Mouse (Mus musculus) midbrain, embryonic 11.5 days (tissue): Measurements from ENCODE around the gene Gm49368. TPM values are rescaled to one million over a fixed set of nuclear protein-coding genes. Genes with fewer than 3 reads are reported as not detected.

ENCODE experiments used
- ATAC-seq: fragments of 200-750 bp; cut with Nextera tagmentation; 2 replicates; pipeline ENCODE4 v1.8.0; 2017; ENCODE audit warnings: moderate TSS enrichment, moderate library complexity; ENCODE audit not compliant: low FRiP score
- DNase-seq: peaks from one replicate; pipeline ENCODE4 v3.0.0; 2015; ENCODE audit warnings: low spot score; ENCODE audit errors: missing footprints
- H3K27ac ChIP-seq: fragments of 300-500 bp; sonication (generic); 2 replicates; pipeline ENCODE4 v1.5.1; 2014; ENCODE audit warnings: low read depth, low read length
- H3K27me3 ChIP-seq: fragments of 300-500 bp; sonication (generic); 2 replicates; pipeline ENCODE4 v1.6.1; 2014; ENCODE audit warnings: mild to moderate bottlenecking, low read length, moderate library complexity, mixed read lengths; ENCODE audit not compliant: control insufficient read depth, insufficient read depth
- H3K36me3 ChIP-seq: fragments of 300-500 bp; sonication (generic); 2 replicates; pipeline ENCODE4 v1.6.1; 2014; ENCODE audit warnings: mild to moderate bottlenecking, low read length, moderate library complexity, mixed read lengths; ENCODE audit not compliant: control insufficient read depth, insufficient read depth
- H3K4me1 ChIP-seq: fragments of 300-500 bp; sonication (generic); 2 replicates; pipeline ENCODE4 v1.6.1; 2014; ENCODE audit warnings: low read length; ENCODE audit not compliant: control insufficient read depth, insufficient read depth
- H3K4me2 ChIP-seq: fragments of 300-500 bp; sonication (generic); 2 replicates; pipeline ENCODE4 v1.6.1; 2014; ENCODE audit warnings: mild to moderate bottlenecking, moderate library complexity
- H3K4me3 ChIP-seq: fragments of 300-500 bp; sonication (generic); 2 replicates; pipeline ENCODE4 v1.5.1; 2014; ENCODE audit warnings: low read depth, low read length
- H3K9ac ChIP-seq: fragments of 300-500 bp; sonication (generic); 2 replicates; pipeline ENCODE4 v1.6.1; 2014; ENCODE audit warnings: low read length
- H3K9me3 ChIP-seq: fragments of 300-500 bp; sonication (generic); 2 replicates; pipeline ENCODE4 v1.6.1; 2016; ENCODE audit warnings: low read length; ENCODE audit not compliant: control insufficient read depth
- WGBS: fragments of 180-500 bp; shearing (Covaris S2); extraction: QIAGEN DNeasy Blood & Tissue Kit; methylation state at CpG from one replicate; pipeline ENCODE4 v1.1.7; 2014; 5-methylcytosine and 5-hydroxymethylcytosine counted together
- polyA plus RNA-seq: library from polyadenylated mRNA; unstranded; fragments of >200 nt; fragmentation: Nextera tagmentation; extraction: Ambion mirVana; gene quantifications from 2 replicates; pipeline ENCODE4 v1.2.1, GENCODE M21; 2014

Gene Gm49368
- polyA plus RNA-seq, 1 experiment from 2014 or later, result not detected

DNA sequence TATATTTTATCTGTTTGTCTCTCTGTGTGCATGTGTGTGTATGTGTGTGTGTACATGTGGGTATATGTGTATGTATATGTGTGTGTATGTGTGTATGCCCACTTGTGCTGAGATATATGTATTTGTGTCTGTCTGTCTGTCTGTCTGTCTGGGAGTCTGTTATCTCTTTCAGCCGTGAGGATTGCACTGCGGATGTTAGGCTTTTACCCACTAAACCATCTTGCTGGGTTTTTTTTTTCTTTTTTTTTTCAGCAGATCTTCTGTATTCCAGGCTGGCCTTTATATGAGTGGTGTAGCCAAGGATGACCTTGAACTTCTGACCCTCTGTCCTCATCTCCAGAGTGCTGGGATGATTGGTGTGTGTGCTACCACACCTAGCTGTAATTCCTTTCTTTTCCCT lies 13.2 kb upstream of the Gm49368 start:
- no peak for ATAC-seq
- H3K9me3 ChIP-seq, result no peaks in the 10 kb centered on the region
- DNase-seq, result no peak
- no peak overlapping the region for H3K9ac ChIP-seq
- no peaks in the 10 kb centered on the region for H3K4me1 ChIP-seq
- no peaks in the 10 kb centered on the region for H3K27me3 ChIP-seq
- H3K36me3 ChIP-seq, result no peaks in the 10 kb centered on the region
- WGBS, result 90% methylated on average over 2 of the region's 2 CpGs
- H3K27ac ChIP-seq, result no peak overlapping the region
- H3K4me3 ChIP-seq, result no peak overlapping the region
- H3K4me2 ChIP-seq, result no peak overlapping the region

DNA sequence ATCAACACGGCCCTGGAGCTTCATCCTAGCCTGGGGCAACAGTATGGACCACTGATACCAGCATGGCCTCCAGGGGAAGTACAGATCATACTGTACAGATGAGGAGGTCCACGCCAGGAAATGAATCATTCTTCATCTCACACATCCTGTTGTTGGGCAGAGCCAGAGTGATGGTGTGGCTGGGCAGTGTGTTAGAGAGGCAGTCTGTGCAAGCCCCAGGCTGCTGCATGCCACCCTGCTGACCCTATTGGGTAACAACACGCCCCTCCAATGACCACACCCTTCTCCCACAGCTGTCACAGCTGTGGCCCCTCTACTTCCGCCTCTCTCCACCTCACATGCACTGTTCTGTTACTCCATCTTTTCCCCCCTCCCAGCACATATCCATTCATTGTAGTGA lies 11.7 kb upstream of the Gm49368 start:
- Histone ChIP-seq H3K27ac (no peak overlapping the region), H3K9ac (no peak overlapping the region), H3K27me3 (no peaks in the 10 kb centered on the region), H3K4me3 (no peak overlapping the region), H3K36me3 (no peaks in the 10 kb centered on the region), H3K9me3 (no peaks in the 10 kb centered on the region), H3K4me1 (no peaks in the 10 kb centered on the region), H3K4me2 (no peak overlapping the region)
- no peak for ATAC-seq
- DNase-seq, result no peak
- WGBS, result 77% methylated on average over 4 of the region's 4 CpGs

DNA sequence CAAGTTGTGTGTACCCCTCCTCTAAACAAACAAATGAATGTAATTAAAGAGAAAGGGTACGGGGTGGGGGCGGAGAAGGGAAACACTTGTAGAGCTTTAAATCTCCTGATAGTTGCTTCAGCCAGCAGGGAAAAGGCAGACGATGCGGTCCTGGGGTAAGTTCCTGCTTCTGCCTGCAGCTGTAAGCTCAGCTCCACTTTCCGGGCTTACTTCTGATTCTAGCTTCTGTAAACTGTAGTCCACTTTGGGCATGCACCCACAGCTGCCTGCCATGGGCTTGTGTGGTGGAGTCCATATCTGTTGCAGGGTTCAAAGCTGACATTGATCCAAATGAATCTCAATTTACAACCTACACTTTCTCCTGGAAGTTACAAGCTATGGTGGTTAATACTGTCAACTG lies 9.4 kb upstream of the Gm49368 start:
- no peaks in the 10 kb centered on the region for H3K36me3 ChIP-seq
- whole genome bisulfite sequencing, result 79% methylated on average over 5 of the region's 5 CpGs
- no peak overlapping the region for H3K4me2 ChIP-seq
- H3K27me3 ChIP-seq, result no peaks in the 10 kb centered on the region
- no peaks in the 10 kb centered on the region for H3K4me1 ChIP-seq
- ATAC-seq, result no peak
- H3K27ac ChIP-seq, result no peak overlapping the region
- no peak overlapping the region for H3K9ac ChIP-seq
- no peak overlapping the region for H3K4me3 ChIP-seq
- no peaks in the 10 kb centered on the region for H3K9me3 ChIP-seq
- DNase-seq, result no peak

DNA sequence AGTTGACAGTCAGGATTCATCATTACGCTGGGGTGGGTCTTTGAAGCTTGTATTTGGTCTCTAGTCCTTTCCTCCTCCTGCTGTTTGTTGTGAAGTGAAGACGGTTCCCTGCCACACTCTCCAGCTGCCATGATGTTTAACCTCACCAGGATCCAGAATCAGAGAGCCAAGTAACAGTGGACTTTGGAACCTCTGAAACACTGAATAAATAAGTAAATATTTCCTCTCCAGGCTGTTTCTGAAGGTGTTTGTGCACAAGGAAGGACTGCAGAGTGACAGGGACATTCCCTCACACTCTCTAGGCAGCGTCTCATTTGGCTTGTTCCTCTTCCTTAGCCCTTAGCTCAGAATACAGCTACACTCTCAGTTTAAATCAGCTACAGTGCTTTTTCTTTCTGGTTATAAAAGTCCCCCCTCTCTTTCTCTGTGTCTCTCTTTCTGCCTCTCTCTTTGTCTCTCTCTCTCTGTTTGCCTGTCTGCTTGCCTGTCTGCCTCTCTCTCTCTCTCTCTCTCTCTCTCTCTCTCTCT lies 5.5 kb upstream of the Gm49368 start:
- Histone ChIP-seq H3K4me2 (no peak overlapping the region), H3K4me3 (no peak overlapping the region), H3K4me1 (no peaks in the 10 kb centered on the region), H3K27me3 (no peaks in the 10 kb centered on the region), H3K36me3 (no peaks in the 10 kb centered on the region), H3K27ac (no peak overlapping the region), H3K9ac (no peak overlapping the region), H3K9me3 (no peaks in the 10 kb centered on the region)
- ATAC-seq (no peak), DNase-seq (no peak)
- 66% methylated on average over 3 of the region's 3 CpGs for WGBS

DNA sequence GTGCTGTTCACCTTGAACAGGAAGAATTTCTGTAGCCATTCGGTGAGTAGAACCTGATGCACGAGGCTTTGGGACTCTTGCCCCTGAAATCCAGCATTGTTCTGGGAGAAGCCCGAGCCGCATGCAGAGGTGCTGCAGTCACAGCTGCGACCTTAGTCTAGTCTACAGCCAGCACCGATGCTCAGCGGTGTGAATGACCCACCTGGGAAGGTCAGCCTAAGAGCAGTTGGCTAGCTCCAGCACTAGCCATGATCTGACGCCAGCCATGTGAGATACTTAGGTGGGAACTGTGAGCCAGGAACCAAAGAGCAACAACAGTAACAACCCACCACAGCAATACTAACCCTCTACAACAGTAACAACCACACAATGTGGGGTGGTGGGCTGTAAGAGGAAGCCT lies 4.6 kb upstream of the Gm49368 start:
- ATAC-seq (no peak), DNase-seq (no peak)
- H3K4me2 ChIP-seq, result no peak overlapping the region
- H3K27me3 ChIP-seq, result no peaks in the 10 kb centered on the region
- no peaks in the 10 kb centered on the region for H3K36me3 ChIP-seq
- H3K27ac ChIP-seq, result no peak overlapping the region
- no peaks in the 10 kb centered on the region for H3K9me3 ChIP-seq
- H3K4me3 ChIP-seq, result no peak overlapping the region
- H3K4me1 ChIP-seq, result no peaks in the 10 kb centered on the region
- WGBS, result 85% methylated on average over 8 of the region's 8 CpGs
- no peak overlapping the region for H3K9ac ChIP-seq

DNA sequence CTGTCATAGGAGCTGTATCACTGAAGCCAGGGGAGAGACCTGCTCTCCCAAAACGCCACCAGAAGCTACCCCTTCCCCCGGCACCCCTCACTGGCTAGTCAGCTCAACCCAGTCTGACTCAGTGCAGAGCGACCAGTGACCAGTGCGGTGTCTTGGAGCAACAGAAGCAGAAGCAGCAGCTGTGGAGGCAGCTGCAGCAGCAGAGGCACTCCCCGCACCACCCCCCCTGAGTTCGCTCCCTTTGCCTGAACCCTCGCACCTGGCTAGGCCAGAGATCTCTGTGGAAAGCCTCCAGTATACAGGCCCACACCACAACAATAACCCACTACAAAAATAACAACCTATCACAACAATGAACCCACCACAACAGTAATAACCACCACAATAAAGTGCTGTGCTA lies 3.9 kb upstream of the Gm49368 start:
- no peaks in the 10 kb centered on the region for H3K27me3 ChIP-seq

DNA sequence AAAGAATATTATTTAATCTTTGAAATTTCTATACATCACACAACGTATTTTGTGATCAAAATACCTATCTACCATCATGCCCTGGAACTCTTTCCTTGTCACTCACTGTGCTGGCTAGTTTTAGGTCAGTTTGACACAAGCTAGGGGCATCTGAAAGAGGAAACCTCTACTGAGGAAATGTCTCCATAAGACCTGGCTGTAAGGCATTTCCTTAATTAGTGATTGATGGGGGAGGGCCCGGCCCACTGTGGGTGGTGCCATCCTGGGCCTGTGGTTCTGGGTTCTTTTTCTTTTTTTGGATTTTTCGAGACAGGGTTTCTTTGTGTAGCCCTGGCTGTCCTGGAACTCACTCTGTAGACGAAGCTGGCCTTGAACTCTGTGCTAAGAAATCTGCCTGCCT lies 3.4 kb upstream of the Gm49368 start:
- WGBS, result 85% methylated on average over 4 of the region's 4 CpGs
- no peak overlapping the region for H3K4me2 ChIP-seq
- H3K4me1 ChIP-seq, result no peaks in the 10 kb centered on the region
- no peak overlapping the region for H3K9ac ChIP-seq
- no peaks in the 10 kb centered on the region for H3K9me3 ChIP-seq
- no peak overlapping the region for H3K4me3 ChIP-seq
- no peaks in the 10 kb centered on the region for H3K36me3 ChIP-seq
- no peak overlapping the region for H3K27ac ChIP-seq
- no peak for DNase-seq
- H3K27me3 ChIP-seq, result no peaks in the 10 kb centered on the region
- ATAC-seq, result no peak

More for the DNA sequence above, 3.9 kb upstream of the Gm49368 start:
- no peak overlapping the region for H3K4me3 ChIP-seq
- ATAC-seq, result no peak
- H3K4me1 ChIP-seq, result no peaks in the 10 kb centered on the region
- no peak overlapping the region for H3K4me2 ChIP-seq
- no peak for DNase-seq
- WGBS, result 70% methylated on average over 7 of the region's 7 CpGs
- no peaks in the 10 kb centered on the region for H3K9me3 ChIP-seq
- no peak overlapping the region for H3K27ac ChIP-seq
- no peak overlapping the region for H3K9ac ChIP-seq
- H3K36me3 ChIP-seq, result no peaks in the 10 kb centered on the region

DNA sequence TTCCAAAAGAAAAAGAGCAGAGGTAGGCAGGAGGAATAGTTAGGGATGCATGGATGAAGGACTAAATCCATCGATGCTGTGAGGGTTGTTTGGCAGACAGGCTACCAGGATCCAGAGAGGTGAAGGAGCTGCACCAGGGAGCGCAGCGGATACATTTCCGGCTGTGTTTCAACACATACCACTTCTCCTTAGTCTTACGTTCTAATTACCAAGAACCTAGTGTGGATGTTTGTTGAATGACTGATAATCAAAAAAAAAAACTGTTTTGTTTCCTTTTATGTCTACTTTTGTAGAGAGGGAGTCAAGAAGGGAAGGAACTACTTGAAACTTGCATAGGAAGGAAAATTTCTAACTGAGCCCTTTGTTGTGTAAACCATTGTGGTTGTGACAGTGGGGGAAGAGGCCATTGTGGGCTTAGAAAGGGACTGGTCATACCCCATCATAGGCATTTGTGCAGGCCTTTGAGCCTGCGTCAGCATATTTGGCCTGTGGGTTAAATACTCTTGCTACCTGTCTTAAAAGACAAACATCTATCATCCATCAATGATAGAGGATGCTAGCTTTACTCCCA lies 813 bp downstream of the Gm49368 start:
- no peak for ATAC-seq
- H3K9ac ChIP-seq, result no peak overlapping the region
- H3K9me3 ChIP-seq, result no peaks in the 10 kb centered on the region
- WGBS, result 87% methylated on average over 6 of the region's 6 CpGs
- no peaks in the 10 kb centered on the region for H3K36me3 ChIP-seq
- H3K4me1 ChIP-seq, result no peaks in the 10 kb centered on the region
- no peak overlapping the region for H3K4me3 ChIP-seq
- H3K27ac ChIP-seq, result no peak overlapping the region
- no peak for DNase-seq
- no peak overlapping the region for H3K4me2 ChIP-seq
- H3K27me3 ChIP-seq, result no peaks in the 10 kb centered on the region

DNA sequence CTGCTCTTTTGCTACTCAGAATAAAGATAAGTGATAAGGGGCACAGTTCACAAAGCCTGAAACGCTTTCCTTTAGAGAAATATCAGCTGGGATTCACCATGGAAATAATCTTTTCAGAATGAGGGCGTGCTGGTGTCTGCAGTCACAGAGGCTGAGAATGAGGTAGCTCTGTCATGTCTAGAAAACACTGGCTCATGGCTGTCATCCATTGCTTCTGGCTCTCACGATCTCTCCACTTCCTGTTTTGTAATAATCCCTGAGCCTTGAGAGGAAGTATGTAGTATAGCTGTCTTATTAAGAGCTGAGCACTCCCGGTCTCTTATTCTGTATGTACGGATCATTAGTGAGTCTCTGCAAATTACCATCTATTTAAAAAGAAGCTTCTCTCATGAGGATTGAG lies 3.1 kb downstream of the Gm49368 start:
- Histone ChIP-seq H3K36me3 (no peaks in the 10 kb centered on the region), H3K4me3 (no peak overlapping the region), H3K4me2 (no peak overlapping the region), H3K9ac (no peak overlapping the region), H3K9me3 (no peaks in the 10 kb centered on the region), H3K27me3 (no peaks in the 10 kb centered on the region), H3K27ac (no peak overlapping the region), H3K4me1 (no peaks in the 10 kb centered on the region)
- no peak for DNase-seq
- ATAC-seq, result no peak
- WGBS, result 88% methylated on average over 5 of the region's 5 CpGs
